Mouse (Mus musculus): ENCODE results near the gene Fam53b. TPM values are rescaled to one million over a fixed set of nuclear protein-coding genes. Genes with fewer than 3 reads are reported as not detected.
A peak's percentile ranks its signal among the peaks of the same experiment; 100 is the strongest.

The Fam53b gene
- polyA plus RNA-seq, 1 experiment from 2014 or later, result 31.2 TPM

GRCm38 (mm10) chr7:132712044-132712708 lies 101.5 kb downstream of the Fam53b start:
- Histone ChIP-seq H3K4me2 (replicated peaks; ENCODE audit: low read depth, low read length) (peak overlapping the region; percentile 25; the same call in 1 of the 2 replicates), H3K27me3 (replicated peaks; ENCODE audit: insufficient read depth, low read length) (no peaks in the 10 kb centered on the region), H3K9ac (replicated peaks; ENCODE audit: low read depth) (no peak overlapping the region), H3K27ac (ENCODE audit: low read length) (peak overlapping the region; percentile 71), H3K4me1 (ENCODE audit: insufficient read depth, low read depth, low read length) (peaks cover 30% of the 10 kb centered on the region), H3K9me3 (ENCODE audit: low read length) (no peaks in the 10 kb centered on the region), H3K36me3 (ENCODE audit: insufficient read depth, low read length) (0 out of 2 replicates have a peak, but pooled peaks cover 3% of the 10 kb centered on the region), H3K4me3 (ENCODE audit: low read depth, low read length) (no peak overlapping the region)
- DNase-seq (ENCODE audit: low spot score), result peak; percentile 84
- 24% methylated on average over 16 of the region's 16 CpGs for WGBS
- ATAC-seq, result peak; percentile 84
- TF ChIP-seq CTCF (IDR thresholded peaks at IDR 0.05) (no peak), EP300 (IDR thresholded peaks at IDR 0.05) (peak; percentile 55)

GRCm38 (mm10) chr7:132711579-132711978 lies 102.1 kb downstream of the Fam53b start:
- no peaks in the 10 kb centered on the region for H3K27me3 ChIP-seq (replicated peaks; ENCODE audit: insufficient read depth, low read length)
- H3K4me1 ChIP-seq (ENCODE audit: insufficient read depth, low read depth, low read length), result peaks cover 30% of the 10 kb centered on the region
- 0 out of 2 replicates have a peak, but pooled peaks cover 3% of the 10 kb centered on the region for H3K36me3 ChIP-seq (ENCODE audit: insufficient read depth, low read length)
- ATAC-seq (peak; percentile 39), DNase-seq (ENCODE audit: low spot score) (no peak)
- no peaks in the 10 kb centered on the region for H3K9me3 ChIP-seq (ENCODE audit: low read length)
- peak overlapping the region; percentile 25; the same call in 1 of the 2 replicates for H3K4me2 ChIP-seq (replicated peaks; ENCODE audit: low read depth, low read length)
- H3K27ac ChIP-seq (ENCODE audit: low read length), result peak overlapping the region; percentile 71
- WGBS, result 48% methylated on average over 9 of the region's 9 CpGs
- TF ChIP-seq CTCF (IDR thresholded peaks at IDR 0.05), result no peak
- TF ChIP-seq EP300 (IDR thresholded peaks at IDR 0.05), result no peak
- no peak overlapping the region for H3K4me3 ChIP-seq (ENCODE audit: low read depth, low read length)
- H3K9ac ChIP-seq (replicated peaks; ENCODE audit: low read depth), result no peak overlapping the region

- no peak overlapping the region for H3K4me3 ChIP-seq (ENCODE audit: low read depth, low read length)
- no peak overlapping the region for H3K4me2 ChIP-seq (replicated peaks; ENCODE audit: low read depth, low read length)
- no peak for TF ChIP-seq EP300 (IDR thresholded peaks at IDR 0.05)
- TF ChIP-seq CTCF (IDR thresholded peaks at IDR 0.05), result peak; percentile 56
- WGBS, result 90% methylated on average over 7 of the region's 7 CpGs
- H3K9ac ChIP-seq (replicated peaks; ENCODE audit: low read depth), result no peak overlapping the region
- ATAC-seq (no peak), DNase-seq (ENCODE audit: low spot score) (no peak)
- H3K27me3 ChIP-seq (replicated peaks; ENCODE audit: insufficient read depth, low read length), result no peaks in the 10 kb centered on the region
- H3K4me1 ChIP-seq (ENCODE audit: insufficient read depth, low read depth, low read length), result peaks cover 9% of the 10 kb centered on the region; the same call in 1 of the 2 replicates
- no peaks in the 10 kb centered on the region for H3K36me3 ChIP-seq (ENCODE audit: insufficient read depth, low read length)
- no peaks in the 10 kb centered on the region for H3K9me3 ChIP-seq (ENCODE audit: low read length)
- H3K27ac ChIP-seq (ENCODE audit: low read length), result no peak overlapping the region
These were observed 108.6 kb downstream of the Fam53b start for GRCm38 (mm10) chr7:132705130-132705529.

GRCm38 (mm10) chr7:132704310-132704875 lies 109.3 kb downstream of the Fam53b start:
- Histone ChIP-seq H3K9me3 (ENCODE audit: low read length) (no peaks in the 10 kb centered on the region), H3K4me2 (replicated peaks; ENCODE audit: low read depth, low read length) (no peak overlapping the region), H3K27me3 (replicated peaks; ENCODE audit: insufficient read depth, low read length) (no peaks in the 10 kb centered on the region), H3K36me3 (ENCODE audit: insufficient read depth, low read length) (no peaks in the 10 kb centered on the region), H3K4me1 (ENCODE audit: insufficient read depth, low read depth, low read length) (peaks cover 9% of the 10 kb centered on the region; the same call in 1 of the 2 replicates), H3K9ac (replicated peaks; ENCODE audit: low read depth) (no peak overlapping the region), H3K4me3 (ENCODE audit: low read depth, low read length) (no peak overlapping the region), H3K27ac (ENCODE audit: low read length) (no peak overlapping the region)
- peak; percentile 39; the same call in 1 of the 2 replicates for ATAC-seq
- TF ChIP-seq EP300 (IDR thresholded peaks at IDR 0.05) (no peak), CTCF (IDR thresholded peaks at IDR 0.05) (no peak)
- 65% methylated on average over 8 of the region's 8 CpGs for WGBS
- peak; percentile 41 for DNase-seq (ENCODE audit: low spot score)

GRCm38 (mm10) chr7:132703515-132704309 lies 110.0 kb downstream of the Fam53b start:
- TF ChIP-seq CTCF (IDR thresholded peaks at IDR 0.05), result no peak
- TF ChIP-seq EP300 (IDR thresholded peaks at IDR 0.05), result no peak

GRCm38 (mm10) chr7:132702492-132703070 lies 111.1 kb downstream of the Fam53b start:
- WGBS, result 74% methylated on average over 5 of the region's 5 CpGs
- Histone ChIP-seq H3K9me3 (ENCODE audit: low read length) (no peaks in the 10 kb centered on the region), H3K27me3 (replicated peaks; ENCODE audit: insufficient read depth, low read length) (no peaks in the 10 kb centered on the region), H3K36me3 (ENCODE audit: insufficient read depth, low read length) (no peaks in the 10 kb centered on the region), H3K4me3 (ENCODE audit: low read depth, low read length) (no peak overlapping the region), H3K4me1 (ENCODE audit: insufficient read depth, low read depth, low read length) (peaks cover 9% of the 10 kb centered on the region; the same call in 1 of the 2 replicates), H3K4me2 (replicated peaks; ENCODE audit: low read depth, low read length) (no peak overlapping the region), H3K9ac (replicated peaks; ENCODE audit: low read depth) (no peak overlapping the region), H3K27ac (ENCODE audit: low read length) (no peak overlapping the region)
- TF ChIP-seq EP300 (IDR thresholded peaks at IDR 0.05) (no peak), CTCF (IDR thresholded peaks at IDR 0.05) (no peak)
- no peak for DNase-seq (ENCODE audit: low spot score)
- no peak for ATAC-seq

More at GRCm38 (mm10) chr7:132703515-132704309, 110.0 kb downstream of the Fam53b start:
- DNase-seq (ENCODE audit: low spot score) (no peak), ATAC-seq (no peak)
- H3K4me2 ChIP-seq (replicated peaks; ENCODE audit: low read depth, low read length), result no peak overlapping the region
- peaks cover 9% of the 10 kb centered on the region; the same call in 1 of the 2 replicates for H3K4me1 ChIP-seq (ENCODE audit: insufficient read depth, low read depth, low read length)
- H3K36me3 ChIP-seq (ENCODE audit: insufficient read depth, low read length), result no peaks in the 10 kb centered on the region
- H3K9ac ChIP-seq (replicated peaks; ENCODE audit: low read depth), result no peak overlapping the region
- 80% methylated on average over 9 of the region's 9 CpGs for WGBS
- H3K4me3 ChIP-seq (ENCODE audit: low read depth, low read length), result no peak overlapping the region
- H3K9me3 ChIP-seq (ENCODE audit: low read length), result no peaks in the 10 kb centered on the region
- H3K27me3 ChIP-seq (replicated peaks; ENCODE audit: insufficient read depth, low read length), result no peaks in the 10 kb centered on the region
- no peak overlapping the region for H3K27ac ChIP-seq (ENCODE audit: low read length)

Measured in lung, postnatal 0 days (tissue).